Mouse (Mus musculus) thymus, postnatal 10 days (tissue): ENCODE measurements around the gene Scd3.
"Not testable (repeated sequence)": the region's sequence is repeated elsewhere in the genome, so short reads cannot be mapped to it uniquely, and the experiment has no call there.

Experiments used
- DNase-seq, 2 experiments: peaks; one replicate each; pipeline ENCODE4 v3.0.0; 2021; ENCODE audit warnings: low spot score in 2 of 2

Gene Scd3

GRCm38 (mm10) chr19:44237471-44238006 is 34.5 kb downstream of the Scd3 start:
- DNase-seq = no peak

GRCm38 (mm10) chr19:44238906-44239305 is 35.8 kb downstream of the Scd3 start:
- no peak for DNase-seq

- peak in 1 of 2 experiments; percentile 50 for DNase-seq
Observed at GRCm38 (mm10) chr19:44245761-44246171, 42.7 kb downstream of the Scd3 start.

- DNase-seq = no peak
Observed at GRCm38 (mm10) chr19:44246341-44246911, 43.4 kb downstream of the Scd3 start.

- DNase-seq = peak; percentile 18 to 26
Observed at GRCm38 (mm10) chr19:44247281-44248080, 44.4 kb downstream of the Scd3 start.

GRCm38 (mm10) chr19:44248081-44248853 is 45.2 kb downstream of the Scd3 start:
- DNase-seq = peak; percentile 95 to 98

- DNase-seq = no peak
Observed at GRCm38 (mm10) chr19:44248854-44249351, 45.8 kb downstream of the Scd3 start.

GRCm38 (mm10) chr19:44251138-44251537 is 48.1 kb downstream of the Scd3 start:
- not testable (repeated sequence) for DNase-seq

GRCm38 (mm10) chr19:44251936-44252558 is 49.0 kb downstream of the Scd3 start:
- no peak for DNase-seq

GRCm38 (mm10) chr19:44254106-44254505 is 51.0 kb downstream of the Scd3 start:
- DNase-seq = not testable (repeated sequence)

- no peak for DNase-seq
Observed at GRCm38 (mm10) chr19:44257377-44257966, 54.4 kb downstream of the Scd3 start.

- no peak for DNase-seq
Observed at GRCm38 (mm10) chr19:44259484-44259883, 56.4 kb downstream of the Scd3 start.

- no peak for DNase-seq
Observed at GRCm38 (mm10) chr19:44260487-44260886, 57.4 kb downstream of the Scd3 start.

- no peak for DNase-seq
Observed at GRCm38 (mm10) chr19:44261774-44262173, 58.7 kb downstream of the Scd3 start.

GRCm38 (mm10) chr19:44263581-44263980 is 60.5 kb downstream of the Scd3 start:
- DNase-seq = no peak

- DNase-seq = no peak
Observed at GRCm38 (mm10) chr19:44264226-44264625, 61.2 kb downstream of the Scd3 start.

- no peak for DNase-seq
Observed at GRCm38 (mm10) chr19:44265300-44265699, 62.2 kb downstream of the Scd3 start.

GRCm38 (mm10) chr19:44265911-44266337 is 62.9 kb downstream of the Scd3 start:
- DNase-seq = no peak

- peak in 1 of 2 experiments; percentile 31 for DNase-seq
Observed at GRCm38 (mm10) chr19:44266458-44266823, 63.4 kb downstream of the Scd3 start.

- DNase-seq = peak; percentile 68 to 70
Observed at GRCm38 (mm10) chr19:44266824-44267498, 63.9 kb downstream of the Scd3 start.
